ENCODE assay signal across 8 mouse cellular contexts in genomic region chr13:28950266-28950622, GRCm38 (mm10). TPM values are rescaled to one million over a fixed set of nuclear protein-coding genes. Genes with fewer than 3 reads are reported as not detected.
DNase-seq lines count a peak whose midpoint lies in the region; ATAC-seq and TF ChIP-seq lines count a peak whose summit lies in the region.

No protein-coding gene starts in this region.

- H3K27me3 ChIP-seq in lung, embryonic 14.5 days (ENCODE audit: insufficient read depth, low read length) = no peaks in the 10 kb centered on the region
- no peaks in the 10 kb centered on the region for H3K27me3 ChIP-seq in limb, embryonic 10.5 days (ENCODE audit: low read depth, poor library complexity, severe bottlenecking)
- no peaks in the 10 kb centered on the region for H3K27me3 ChIP-seq in neural tube, embryonic 15.5 days (replicated peaks)

- H3K4me3 ChIP-seq in lung, embryonic 14.5 days (ENCODE audit: low read depth, low read length) = peak overlapping the region; percentile 87
- peak overlapping the region; percentile 73 for H3K4me3 ChIP-seq in embryonic fibroblast, embryonic 13.5 days (ENCODE audit: insufficient read depth, low read length)
- peak overlapping the region; percentile 99 for H3K4me3 ChIP-seq in limb, embryonic 10.5 days
- peak overlapping the region; percentile 95 for H3K4me3 ChIP-seq in neural tube, embryonic 15.5 days (replicated peaks)

- TF ChIP-seq CTCF in lung, embryonic 14.5 days (IDR thresholded peaks at IDR 0.05; ENCODE audit: low read depth) = no peak
- TF ChIP-seq CTCF in embryonic fibroblast, embryonic 13.5 days (IDR thresholded peaks at IDR 0.05; ENCODE audit: borderline replicate concordance, insufficient read depth, low read length) = no peak

- H3K36me3 ChIP-seq in lung, embryonic 14.5 days (ENCODE audit: insufficient read depth) = peaks cover 28% of the 10 kb centered on the region
- H3K36me3 ChIP-seq in limb, embryonic 10.5 days = peaks cover 32% of the 10 kb centered on the region
- H3K36me3 ChIP-seq in neural tube, embryonic 15.5 days = no peaks in the 10 kb centered on the region

- no peak for ATAC-seq in lung, embryonic 14.5 days (ENCODE audit: insufficient read depth)
- ATAC-seq in neural tube, embryonic 15.5 days (ENCODE audit: low FRiP score) = no peak

- peak overlapping the region; percentile 100 for H3K9ac ChIP-seq in lung, embryonic 14.5 days
- H3K9ac ChIP-seq in neural tube, embryonic 15.5 days (replicated peaks) = peak overlapping the region; percentile 99

- WGBS in lung, embryonic 14.5 days = under 1% methylated on average over 9 of the region's 9 CpGs
- under 1% methylated on average over 9 of the region's 9 CpGs for WGBS in limb, embryonic 10.5 days
- under 1% methylated on average over 9 of the region's 9 CpGs for WGBS in neural tube, embryonic 15.5 days

- peak; percentile 79 for DNase-seq in lung, embryonic 14.5 days
- no peak for DNase-seq in lung, adult 18-20 months
- no peak for DNase-seq in limb, embryonic 10.5 days (ENCODE audit: low spot score)
- DNase-seq in urinary bladder, postnatal 10 days (ENCODE audit: low spot score) = no peak
- DNase-seq in right cerebral cortex, adult 18-20 months = no peak
- no peak for DNase-seq in urinary bladder, adult 2 months (ENCODE audit: low spot score)

- H3K27ac ChIP-seq in lung, embryonic 14.5 days (ENCODE audit: low read depth) = peak overlapping the region; percentile 100
- H3K27ac ChIP-seq in embryonic fibroblast, embryonic 13.5 days (ENCODE audit: insufficient read depth, low read length) = peak overlapping the region; percentile 97
- peak overlapping the region; percentile 99 for H3K27ac ChIP-seq in limb, embryonic 10.5 days
- H3K27ac ChIP-seq in neural tube, embryonic 15.5 days (replicated peaks) = peak overlapping the region; percentile 98

- no peaks in the 10 kb centered on the region for H3K9me3 ChIP-seq in lung, embryonic 14.5 days (ENCODE audit: low read depth, low read length)
- H3K9me3 ChIP-seq in limb, embryonic 10.5 days (replicated peaks) = no peaks in the 10 kb centered on the region; the same call in 1 of the 2 replicates
- no peaks in the 10 kb centered on the region for H3K9me3 ChIP-seq in neural tube, embryonic 15.5 days (replicated peaks)

- peaks cover 6% of the 10 kb centered on the region; the same call in 1 of the 2 replicates for H3K4me1 ChIP-seq in lung, embryonic 14.5 days (ENCODE audit: insufficient read depth)
- H3K4me1 ChIP-seq in embryonic fibroblast, embryonic 13.5 days (ENCODE audit: control insufficient read depth, insufficient read depth, low read length) = peaks cover 4% of the 10 kb centered on the region; the same call in 1 of the 2 replicates
- peaks cover 30% of the 10 kb centered on the region for H3K4me1 ChIP-seq in limb, embryonic 10.5 days
- peaks cover 31% of the 10 kb centered on the region for H3K4me1 ChIP-seq in neural tube, embryonic 15.5 days

- peak overlapping the region; percentile 63 for H3K4me2 ChIP-seq in lung, embryonic 14.5 days
- peak overlapping the region; percentile 60 for H3K4me2 ChIP-seq in neural tube, embryonic 15.5 days

- no peak for TF ChIP-seq POLR2A in embryonic fibroblast, embryonic 13.5 days (IDR thresholded peaks at IDR 0.05; ENCODE audit: low read depth, low read length)

RNA-seq across cellular contexts. Expression of gene Sox4, which starts 3.3 kb away (rescaled TPM):
- polyA plus RNA-seq in lung, embryonic 14.5 days (2014; fragmentation: Nextera tagmentation; extraction: Ambion mirVana) = 93.2 and 97.5 TPM in 2 replicates
- polyA plus RNA-seq in embryonic fibroblast, embryonic 13.5 days (2011; ENCODE audit: insufficient read length, low read depth, missing spikeins) = 78.8 and 116 TPM in 2 replicates
- 53.9 and 72.0 TPM in 2 replicates for polyA plus RNA-seq in limb, embryonic 10.5 days (2016; fragmentation: Nextera tagmentation; extraction: Ambion mirVana)
- 90.4 and 108 TPM in 2 replicates for polyA plus RNA-seq in neural tube, embryonic 15.5 days (2015; fragmentation: Nextera tagmentation; extraction: Ambion mirVana)
- polyA plus RNA-seq in urinary bladder, adult 2 months (2012; rRNA removed) = 19.1 and 19.8 TPM in 2 replicates
